Mouse (Mus musculus): ENCODE results near the gene C130032M10Rik.

- TF ChIP-seq EP300 (IDR thresholded peaks at IDR 0.05; ENCODE audit: low read depth) (no peak), CTCF (IDR thresholded peaks at IDR 0.05; ENCODE audit: low read depth) (no peak)
Measured at GRCm38 (mm10) chr9:114554355-114554979, 39.0 kb downstream of the C130032M10Rik start.

All from heart, postnatal 0 days (tissue).